Mouse (Mus musculus) CH12.LX (cell line): ENCODE data around the gene Abcb9. TPM values are rescaled to one million over a fixed set of nuclear protein-coding genes. Genes with fewer than 3 reads are reported as not detected.

ENCODE experiments used
- DNase-seq: peaks from one replicate; pipeline ENCODE4 v3.0.0-alpha.2; 2013; ENCODE audit errors: extremely low read depth
- H3K27ac ChIP-seq: 2 replicates; pipeline ENCODE4 v1.5.1; 2012; ENCODE audit warnings: low read depth, mild to moderate bottlenecking, control low read depth, moderate library complexity; ENCODE audit not compliant: insufficient read depth
- H3K27me3 ChIP-seq: replicated peaks from 2 replicates; pipeline ENCODE3; 2012; ENCODE audit warnings: inconsistent platforms
- H3K36me3 ChIP-seq, 2 experiments: replicated peaks in 1 of 2; 2 replicates each; pipeline versions ENCODE3 to v1.6.1; 2012; ENCODE audit warnings: inconsistent platforms in 1 of 2, low read length in 1 of 2, mild to moderate bottlenecking in 1 of 2, mixed read lengths in 1 of 2, moderate library complexity in 1 of 2; ENCODE audit not compliant: control insufficient read depth in 1 of 2, insufficient read depth in 1 of 2
- H3K4me1 ChIP-seq, 2 experiments: 2 replicates each; pipeline ENCODE4 v1.6.1; 2012; ENCODE audit warnings: inconsistent platforms in 1 of 2, moderate library complexity in 1 of 2; ENCODE audit not compliant: insufficient read depth in 2 of 2, control insufficient read depth in 1 of 2
- H3K4me2 ChIP-seq: 2 replicates; pipeline ENCODE4 v1.6.1; 2012; ENCODE audit warnings: low read depth, mild to moderate bottlenecking, control low read depth; ENCODE audit not compliant: poor library complexity, insufficient read depth, severe bottlenecking
- H3K4me3 ChIP-seq, 3 experiments: fragments of 150-350 bp in 1 of 3; sonication (generic) in 1 of 3; replicated peaks in 1 of 3; 2 replicates each; pipeline versions ENCODE3 to v1.5.1; 2011 to 2012; ENCODE audit warnings: low read depth in 2 of 3, low read length in 2 of 3, mild to moderate bottlenecking in 2 of 3, moderate library complexity in 2 of 3, control low read depth in 1 of 3, improper control_type of control experiment in 1 of 3, inconsistent platforms in 1 of 3, mixed read lengths in 1 of 3; ENCODE audit not compliant: poor library complexity in 1 of 3
- H3K79me2 ChIP-seq: replicated peaks from 2 replicates; pipeline ENCODE4 v1.6.1; 2012; ENCODE audit warnings: mild to moderate bottlenecking, moderate library complexity; ENCODE audit not compliant: control insufficient read depth, poor library complexity, insufficient read depth, severe bottlenecking; ENCODE audit errors: extremely low read depth
- H3K9ac ChIP-seq: 2 replicates; pipeline ENCODE4 v1.6.1; 2012; ENCODE audit warnings: low read depth, mild to moderate bottlenecking, control low read depth, moderate library complexity; ENCODE audit not compliant: insufficient read depth
- H3K9me3 ChIP-seq: replicated peaks from 2 replicates; pipeline ENCODE3; 2012; ENCODE audit warnings: low read length, inconsistent platforms, mixed read lengths
- BHLHE40 ChIP-seq: IDR thresholded peaks from 2 replicates; pipeline ENCODE4 v1.6.1; 2011; ENCODE audit warnings: mild to moderate bottlenecking, low read depth, low read length, improper control_type of control experiment
- CHD1 ChIP-seq: IDR thresholded peaks from 2 replicates; pipeline ENCODE4 v1.6.1; 2012; ENCODE audit warnings: low read depth, low read length, improper control_type of control experiment, inconsistent platforms
- E2F4 ChIP-seq: IDR thresholded peaks from 2 replicates; pipeline ENCODE4 v1.6.1; 2011; ENCODE audit warnings: low read depth, low read length, improper control_type of control experiment; ENCODE audit not compliant: insufficient replicate concordance
- EP300 ChIP-seq: IDR thresholded peaks from 2 replicates; pipeline ENCODE4 v1.6.1; 2011; ENCODE audit warnings: low read length, improper control_type of control experiment
- GABPA ChIP-seq: IDR thresholded peaks from 2 replicates; pipeline ENCODE4 v1.6.1; 2012; ENCODE audit warnings: low read depth, low read length, improper control_type of control experiment, inconsistent platforms; ENCODE audit not compliant: insufficient replicate concordance
- IRF4 ChIP-seq: IDR thresholded peaks from 2 replicates; pipeline ENCODE4 v1.6.1; 2014; ENCODE audit warnings: low read depth, mild to moderate bottlenecking, inconsistent platforms, low read length, improper control_type of control experiment
- JUN ChIP-seq: IDR thresholded peaks from 2 replicates; pipeline ENCODE4 v1.6.1; 2011; ENCODE audit warnings: low read depth, mild to moderate bottlenecking, low read length, improper control_type of control experiment, moderate library complexity; ENCODE audit not compliant: insufficient read depth
- KAT2A ChIP-seq: IDR thresholded peaks from 2 replicates; pipeline ENCODE4 v1.6.1; 2012; ENCODE audit warnings: low read length, improper control_type of control experiment, inconsistent platforms; ENCODE audit not compliant: insufficient replicate concordance
- MAFK ChIP-seq: IDR thresholded peaks from 2 replicates; pipeline ENCODE4 v1.6.1; 2011; ENCODE audit warnings: low read length, improper control_type of control experiment; ENCODE audit not compliant: insufficient replicate concordance
- MAZ ChIP-seq: IDR thresholded peaks from 2 replicates; pipeline ENCODE4 v1.6.1; 2012; ENCODE audit warnings: low read depth, mild to moderate bottlenecking, inconsistent platforms, low read length, improper control_type of control experiment, moderate library complexity
- MXI1 ChIP-seq: IDR thresholded peaks from 2 replicates; pipeline ENCODE4 v1.6.1; 2011; ENCODE audit warnings: mild to moderate bottlenecking, low read depth, low read length, improper control_type of control experiment
- POLR2A ChIP-seq: IDR thresholded peaks from 2 replicates; pipeline ENCODE4 v1.6.1; 2011; ENCODE audit warnings: low read depth, mild to moderate bottlenecking, improper control_type of control experiment, low read length
- RAD21 ChIP-seq: IDR thresholded peaks from 2 replicates; pipeline ENCODE4 v1.6.1; 2011; ENCODE audit warnings: low read depth, mild to moderate bottlenecking, low read length, improper control_type of control experiment, moderate library complexity
- RCOR1 ChIP-seq: conservative IDR thresholded peaks from 2 replicates; pipeline ENCODE4 v1.6.1; 2012; ENCODE audit warnings: low read depth, mild to moderate bottlenecking, inconsistent platforms, low read length, improper control_type of control experiment
- SIN3A ChIP-seq: IDR thresholded peaks from 2 replicates; pipeline ENCODE4 v1.6.1; 2012; ENCODE audit warnings: low read length, improper control_type of control experiment, inconsistent platforms
- TBP ChIP-seq: conservative IDR thresholded peaks from 2 replicates; pipeline ENCODE4 v1.6.1; 2011; ENCODE audit warnings: low read depth, low read length, improper control_type of control experiment
- TCF12 ChIP-seq: IDR thresholded peaks from 2 replicates; pipeline ENCODE4 v1.6.1; 2014; ENCODE audit warnings: low read depth, mild to moderate bottlenecking, inconsistent platforms, low read length, improper control_type of control experiment
- ZNF384 ChIP-seq: IDR thresholded peaks from 2 replicates; pipeline ENCODE4 v1.6.1; 2012; ENCODE audit warnings: low read depth, low read length, improper control_type of control experiment, inconsistent platforms
- dilution Hi-C: fragments of 300-500 bp; cut with MboI; formaldehyde crosslinking; loops from 2 replicates; pipeline ENCODE4 v1.14.3; 2020; ENCODE audit warnings: low sequenced_read_pairs; ENCODE audit not compliant: extremely low pct_unique_long_range_greater_than_20kb, extremely low pct_ligation_motif_present
- in situ Hi-C: fragments of 300-500 bp; cut with MboI; formaldehyde crosslinking; loops from 3 replicates; pipeline ENCODE4 v1.14.3; 2019; ENCODE audit warnings: low sequenced_read_pairs, low pct_ligation_motif_present, low pct_unique_long_range_greater_than_20kb, mixed read lengths
- polyA plus RNA-seq: library from polyadenylated mRNA; unstranded; fragments of >175 nt; gene quantifications from 2 replicates; pipeline ENCODE4 v1.2.1, GENCODE M21; 2012; ENCODE audit warnings: low read depth; ENCODE audit not compliant: insufficient read length
- total RNA-seq, 2 experiments: library from RNA; depleted of rRNA; stranded (reverse); fragments of 300-350 nt in 1 of 2; fragments of >200 nt in 1 of 2; gene quantifications; 2 replicates each; pipeline ENCODE4 v1.2.3; 2012 to 2014

Gene Abcb9
- total and polyA plus RNA-seq, 3 experiments: 0.44 to 1.4 (median 0.98) TPM

- Histone ChIP-seq H3K27ac (no peak overlapping the region), H3K9me3 (no peaks in the 10 kb centered on the region), H3K79me2 (no peaks in the 10 kb centered on the region), H3K36me3 (peaks cover 8 to 85% of the 10 kb centered on the region in 2 experiments), H3K4me2 (no peak overlapping the region), H3K27me3 (no peaks in the 10 kb centered on the region), H3K9ac (no peak overlapping the region), H3K4me3 (no peak overlapping the region), H3K4me1 (no peaks in the 10 kb centered on the region)
- no peak for DNase-seq
- dilution Hi-C loops (no loop called here), in situ Hi-C loops (no loop called here)
- TF ChIP-seq RAD21 (no peak), JUN (no peak)
Measured at GRCm38 (mm10) chr5:124134261-124134660, 38.7 kb upstream of the Abcb9 start.

DNA sequence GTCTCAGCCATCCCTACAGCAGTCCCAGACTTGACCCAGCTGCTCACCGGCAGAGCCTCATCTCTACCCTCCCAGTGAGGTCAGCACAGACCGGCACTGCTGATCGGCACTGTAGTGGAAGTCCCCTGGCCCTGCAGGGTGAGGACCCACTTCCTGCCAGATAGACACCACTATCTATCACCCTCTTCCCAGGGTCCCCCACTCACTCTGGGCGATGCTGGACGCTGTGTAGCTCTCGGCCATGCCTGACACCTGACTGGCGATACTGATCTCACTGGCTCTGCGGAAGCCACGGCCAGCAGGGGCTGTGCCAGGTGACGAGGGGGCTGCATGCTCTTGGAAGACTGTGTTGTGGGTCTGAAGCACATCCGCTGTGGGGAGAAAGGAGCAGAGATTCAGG is 29.5 kb upstream of the Abcb9 start:
- Histone ChIP-seq H3K36me3 (peaks cover 51 to 98% of the 10 kb centered on the region in 2 experiments), H3K27me3 (no peaks in the 10 kb centered on the region), H3K4me2 (no peak overlapping the region), H3K4me3 (no peak overlapping the region), H3K79me2 (no peaks in the 10 kb centered on the region), H3K27ac (no peak overlapping the region), H3K9me3 (no peaks in the 10 kb centered on the region), H3K4me1 (peaks cover 0 to 9% of the 10 kb centered on the region in 2 experiments; a peak in 2 of 4 replicates), H3K9ac (no peak overlapping the region)
- TF ChIP-seq RCOR1 (no peak), IRF4 (no peak), MAFK (no peak), CHD1 (no peak), KAT2A (no peak), POLR2A (no peak), MXI1 (no peak), SIN3A (no peak), MAZ (no peak), TCF12 (no peak), TBP (no peak), ZNF384 (no peak), JUN (no peak), GABPA (no peak), E2F4 (no peak), BHLHE40 (no peak), EP300 (no peak)
- in situ Hi-C loops (no loop called here), dilution Hi-C loops (no loop called here)
- DNase-seq: no peak
